Mouse (Mus musculus) frontal cortex, postnatal 10 days (tissue): ENCODE results near the gene Vmn2r17.

ENCODE experiments used
- DNase-seq, 2 experiments: peaks; one replicate each; pipeline ENCODE4 v3.0.0; 2022; ENCODE audit warnings: low spot score in 2 of 2, mixed read lengths in 1 of 2

The Vmn2r17 gene

DNA sequence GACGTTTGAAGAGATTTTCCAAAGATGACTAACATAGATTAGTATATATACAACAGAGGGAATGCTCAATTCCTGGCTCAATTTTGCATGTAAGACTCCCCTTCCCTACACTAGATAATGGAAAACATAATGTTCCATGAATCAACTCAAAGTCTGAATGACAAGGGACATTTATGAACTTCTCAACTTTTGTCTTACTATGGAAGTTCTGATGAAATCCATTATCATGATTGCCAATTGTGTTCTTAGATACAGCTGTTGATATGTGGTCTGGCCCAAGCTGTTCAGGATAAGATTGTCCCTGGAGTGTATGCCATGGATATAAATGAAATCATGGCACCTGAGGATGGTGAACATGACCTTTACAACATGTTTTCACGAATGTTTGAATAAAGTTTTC lies at the start of gene Vmn2r17:
Vmn2r17 (plus strand) TSS at position 301 of the 400 bp plus-strand sequence.
- DNase-seq = no peak

DNA sequence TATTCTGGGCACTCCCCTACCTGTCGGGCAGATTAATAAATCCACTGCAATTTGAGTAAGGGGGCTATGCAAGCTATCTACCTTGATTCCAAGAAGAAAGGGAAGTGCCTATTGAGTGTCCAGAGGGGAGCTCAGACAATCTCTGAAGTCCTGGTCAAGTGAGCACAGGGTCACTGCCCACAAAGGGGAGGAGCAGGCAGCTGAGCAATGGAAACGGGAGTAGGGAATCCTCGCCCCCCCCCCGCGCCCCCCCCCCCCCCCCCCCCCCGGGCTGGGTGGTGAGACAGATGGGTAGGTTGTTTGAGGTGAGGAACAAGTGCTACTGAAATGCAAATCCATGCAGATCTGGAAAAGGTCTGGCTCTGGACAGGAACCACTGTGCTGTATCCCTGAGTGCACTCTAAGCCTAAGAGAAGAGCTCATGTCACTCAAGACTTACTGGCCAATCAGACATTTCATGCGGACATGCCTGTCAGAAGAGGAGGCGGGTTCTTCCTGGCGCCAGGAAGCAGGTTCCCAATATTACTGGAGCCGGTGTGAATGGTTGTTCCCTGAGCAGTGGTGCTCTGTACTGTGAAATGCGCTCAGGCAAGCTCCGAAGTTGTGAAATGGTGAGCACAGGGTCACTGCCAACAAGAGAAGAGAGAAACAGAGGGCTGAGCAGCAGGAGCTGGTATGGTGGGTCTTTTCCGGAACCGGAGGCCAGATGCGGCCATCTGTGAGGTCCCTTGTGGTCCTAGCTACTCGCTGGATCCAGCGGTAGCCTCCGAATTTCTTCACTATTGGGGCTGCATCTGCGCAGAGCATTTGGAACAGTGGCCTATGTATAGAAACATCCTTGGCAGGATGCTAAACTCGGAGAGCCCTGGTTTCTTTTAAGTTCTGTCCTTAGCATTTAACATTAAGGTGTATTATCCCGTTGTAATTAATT lies 47.4 kb downstream of the Vmn2r17 start:
- peak; percentile 6 to 7 for DNase-seq

DNA sequence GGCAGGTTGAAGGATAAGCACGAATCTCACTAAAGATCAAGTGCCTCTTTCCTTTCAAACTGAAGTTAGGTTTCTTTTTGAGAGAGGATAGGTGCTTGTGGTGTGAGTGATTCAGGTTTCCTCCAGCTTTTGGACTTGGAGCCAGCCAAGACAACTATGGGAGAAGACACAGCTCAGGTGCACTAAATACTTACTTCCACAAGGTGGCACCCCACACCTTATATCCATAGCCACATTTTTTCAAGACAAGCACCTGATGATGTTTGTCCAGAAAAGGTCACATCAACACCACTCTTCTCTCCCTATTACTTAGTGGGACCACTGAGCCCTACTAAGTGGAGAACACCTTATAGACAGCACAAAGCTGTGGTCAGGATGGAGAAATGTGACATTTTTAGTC lies 87.2 kb downstream of the Vmn2r17 start:
- DNase-seq = no peak
